Mouse (Mus musculus): ENCODE measurements at regions not wholly inside any gene's neighbourhood (a gene's known extent, or its start where the extent isn't known, plus 50 kb on each side); places are given as distances from the start of the nearest gene placed in this dataset.

DNA sequence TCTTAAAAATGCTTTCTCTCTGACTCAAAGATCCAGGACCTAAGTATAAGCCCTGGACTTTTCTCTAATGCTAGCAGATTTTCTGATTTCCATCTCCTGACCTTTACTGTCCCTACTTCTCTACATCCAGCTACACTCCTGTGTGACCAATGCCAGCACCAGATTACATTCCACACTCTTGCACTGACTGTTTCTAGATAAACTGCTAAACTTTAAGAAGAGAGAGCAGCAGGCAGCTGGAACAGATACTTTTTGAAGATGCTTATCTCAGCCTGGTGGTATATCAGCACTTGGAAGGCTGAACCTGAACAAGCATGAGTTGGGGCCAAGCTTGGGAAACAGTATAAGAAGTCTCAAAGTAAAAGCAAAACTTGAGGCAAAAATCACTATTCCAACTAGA, 509.7 kb upstream of the Fam174a start:
- TF ChIP-seq CTCF (IDR thresholded peaks at IDR 0.05; ENCODE audit: low read depth) (no peak), EP300 (IDR thresholded peaks at IDR 0.05; ENCODE audit: low read depth) (no peak)
